Mouse (Mus musculus) liver, embryonic 14.5 days (tissue): ENCODE data around the gene Aldh1b1.
A peak's percentile ranks its signal among the peaks of the same experiment; 100 is the strongest.

Experiments
- CTCF ChIP-seq: IDR thresholded peaks from 2 replicates; pipeline ENCODE4 v1.5.1; 2016; ENCODE audit warnings: antibody characterized with exemption, low read depth, control low read depth
- EP300 ChIP-seq: IDR thresholded peaks from 2 replicates; pipeline ENCODE4 v1.6.1; 2016; ENCODE audit warnings: antibody characterized with exemption, low read depth

- no peak for TF ChIP-seq EP300
- TF ChIP-seq CTCF: peak; percentile 13; the same call in 1 of the 2 replicates
These were observed 12.1 kb upstream of the Aldh1b1 start for GRCm38 (mm10) chr4:45786674-45787073.
